Mouse (Mus musculus) MEL (cell line): ENCODE measurements around the gene Slc7a11.

Experiments
- E2F4 ChIP-seq: IDR thresholded peaks from 2 replicates; pipeline ENCODE4 v1.6.1; 2011; ENCODE audit warnings: low read depth, low read length, improper control_type of control experiment, borderline replicate concordance
- NRF1 ChIP-seq: IDR thresholded peaks from 2 replicates; pipeline ENCODE4 v1.6.1; 2014; ENCODE audit warnings: low read depth, mild to moderate bottlenecking, inconsistent platforms, low read length, improper control_type of control experiment, moderate library complexity; ENCODE audit not compliant: poor library complexity, insufficient read depth, severe bottlenecking
- ZKSCAN1 ChIP-seq: IDR thresholded peaks from 2 replicates; pipeline ENCODE4 v1.6.1; 2012; ENCODE audit warnings: low read depth, mild to moderate bottlenecking, inconsistent platforms, low read length, improper control_type of control experiment, moderate library complexity

- TF ChIP-seq NRF1 (no peak), E2F4 (no peak), ZKSCAN1 (no peak)
Measured at GRCm38 (mm10) chr3:50440409-50440808, 3.0 kb downstream of the Slc7a11 start.
